In the genomic region with DNA sequence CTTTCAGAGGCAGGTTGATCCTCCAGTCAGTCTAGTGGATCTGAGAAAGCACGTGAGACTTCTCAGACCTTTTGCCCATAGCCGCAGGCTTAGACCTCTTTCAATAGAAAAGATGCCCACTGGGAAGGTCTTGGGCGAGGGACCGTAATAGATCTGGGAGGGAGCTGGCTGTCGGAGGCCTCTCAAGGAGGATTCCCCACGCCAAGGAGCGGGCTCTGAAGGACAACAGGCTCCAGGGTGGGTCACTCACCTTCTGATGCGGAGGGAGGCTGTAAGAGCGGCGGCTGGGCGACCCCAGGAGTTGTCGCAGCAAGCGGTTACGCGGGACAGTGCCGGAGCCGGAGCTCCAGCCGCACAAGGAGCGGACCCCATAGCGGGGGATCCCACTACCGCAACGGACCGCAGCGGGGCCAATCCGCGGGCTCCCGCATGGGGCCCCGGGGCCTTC, we compare ENCODE assay signal across 8 mouse cellular contexts. TPM values are rescaled to one million over a fixed set of nuclear protein-coding genes. Genes with fewer than 3 reads are reported as not detected.
DNase-seq lines count a peak whose midpoint lies in the region; ATAC-seq lines count a peak whose summit lies in the region.

No protein-coding gene starts in this region.

- H3K36me3 ChIP-seq in hindbrain, embryonic 12.5 days, result peaks cover 30% of the 10 kb centered on the region
- H3K36me3 ChIP-seq in macrophage (ENCODE audit: inconsistent target), result no peaks in the 10 kb centered on the region

- no peaks in the 10 kb centered on the region for H3K27me3 ChIP-seq in hindbrain, embryonic 12.5 days

- ATAC-seq in hindbrain, embryonic 12.5 days (ENCODE audit: low FRiP score), result peak; percentile 88

- DNase-seq in embryo, embryonic 10.5 days (ENCODE audit: low spot score), result peak; percentile 47
- DNase-seq in embryo, embryonic 11 days, result no peak
- DNase-seq in retina, embryonic 14.5 days (ENCODE audit: low spot score), result peak; percentile 49
- DNase-seq in retina, postnatal 1 day, result no peak
- DNase-seq in T-cell, adult 2 months (ENCODE audit: low spot score), result no peak
- no peak for DNase-seq in layer of hippocampus, adult 9-10 months (ENCODE audit: low spot score)

- H3K9me3 ChIP-seq in hindbrain, embryonic 12.5 days (replicated peaks), result no peaks in the 10 kb centered on the region

- H3K4me3 ChIP-seq in hindbrain, embryonic 12.5 days, result peak overlapping the region; percentile 73
- peak overlapping the region; percentile 84 for H3K4me3 ChIP-seq in macrophage (ENCODE audit: inconsistent target)

- H3K4me2 ChIP-seq in hindbrain, embryonic 12.5 days (replicated peaks), result peak overlapping the region; percentile 78

- H3K9ac ChIP-seq in hindbrain, embryonic 12.5 days, result peak overlapping the region; percentile 91

- peak overlapping the region; percentile 86 for H3K27ac ChIP-seq in hindbrain, embryonic 12.5 days
- 0 out of 2 replicates have a peak overlapping the region, but pooled peaks have one; percentile 8 for H3K27ac ChIP-seq in macrophage

- 0% methylated on average over 22 of the region's 28 CpGs for WGBS in hindbrain, embryonic 12.5 days
- under 1% methylated on average over 17 of the region's 28 CpGs for WGBS in macrophage (ENCODE audit: missing documents)

- H3K4me1 ChIP-seq in hindbrain, embryonic 12.5 days, result peaks cover 18% of the 10 kb centered on the region

- peaks cover 8% of the 10 kb centered on the region; the same call in 1 of the 2 replicates for H3K79me2 ChIP-seq in macrophage (ENCODE audit: inconsistent target)

RNA-seq across cellular contexts. Expression of a gene that starts 0.6 kb away (rescaled TPM):
- 41.5 and 54.8 TPM in 2 replicates for polyA plus RNA-seq in hindbrain, embryonic 12.5 days (2016; fragmentation: Nextera tagmentation; extraction: Ambion mirVana)
- total RNA-seq in macrophage (2018; cell fraction: chromatin; rRNA removed), result 10 to 100 TPM in 23 of 26 experiments, 1 to 10 TPM in 3; 3.6 to 46.3 (median 22.9) TPM
- 10 to 100 TPM; 18.7 to 29.9 (median 26.3) TPM for total RNA-seq in macrophage (2018; cell fraction: cytosol; rRNA removed)
- total RNA-seq in macrophage (2018; cell fraction: nucleus; rRNA removed), result 10 to 100 TPM in 21 of 26 experiments, 1 to 10 TPM in 5; 5.2 to 35.4 (median 16.6) TPM
- polyA plus RNA-seq in macrophage (2018), result 17.0 to 33.3 TPM (median 24.8 TPM) in 3 replicates

RNA-seq across cellular contexts. Expression of a gene that starts 41.7 kb away (rescaled TPM):
- 32.9 and 34.7 TPM in 2 replicates for polyA plus RNA-seq in hindbrain, embryonic 12.5 days (2016; fragmentation: Nextera tagmentation; extraction: Ambion mirVana)
- 10 to 100 TPM; 18.2 to 70.8 (median 47.2) TPM for total RNA-seq in macrophage (2018; cell fraction: chromatin; rRNA removed)
- total RNA-seq in macrophage (2018; cell fraction: cytosol; rRNA removed), result 10 to 100 TPM; 16.5 to 28.0 (median 20.7) TPM
- total RNA-seq in macrophage (2018; cell fraction: nucleus; rRNA removed), result 10 to 100 TPM; 15.8 to 62.4 (median 34.6) TPM
- polyA plus RNA-seq in macrophage (2018), result 17.0 to 40.6 TPM (median 19.3 TPM) in 3 replicates

RNA-seq across cellular contexts. Expression of a gene that starts 41.8 kb away (rescaled TPM):
- 8.4 and 8.8 TPM in 2 replicates for polyA plus RNA-seq in hindbrain, embryonic 12.5 days (2016; fragmentation: Nextera tagmentation; extraction: Ambion mirVana)
- 1 to 10 TPM in 11 of 26 experiments, under 1 TPM in 5, not detected in 10; 0.48 to 8.8 (median 1.4) TPM for total RNA-seq in macrophage (2018; cell fraction: chromatin; rRNA removed)
- under 1 TPM; 0.17 to 0.96 (median 0.49) TPM for total RNA-seq in macrophage (2018; cell fraction: cytosol; rRNA removed)
- total RNA-seq in macrophage (2018; cell fraction: nucleus; rRNA removed), result 1 to 10 TPM in 14 of 26 experiments, under 1 TPM in 8, not detected in 4; 0.46 to 3.2 (median 1.3) TPM
- polyA plus RNA-seq in macrophage (2018), result 0.34 to 1.1 TPM (median 0.45 TPM) in 3 replicates

RNA-seq across cellular contexts. Expression of a gene that starts 55.3 kb away (rescaled TPM):
- polyA plus RNA-seq in hindbrain, embryonic 12.5 days (2016; fragmentation: Nextera tagmentation; extraction: Ambion mirVana), result 280 and 325 TPM in 2 replicates
- 10 to 100 TPM in 10 of 26 experiments, 1 to 10 TPM in 14, not detected in 2; 2.7 to 19.9 (median 7.9) TPM for total RNA-seq in macrophage (2018; cell fraction: chromatin; rRNA removed)
- 100 to 1,000 TPM in 19 of 26 experiments, 10 to 100 TPM in 7; 86.0 to 197 (median 118) TPM for total RNA-seq in macrophage (2018; cell fraction: cytosol; rRNA removed)
- total RNA-seq in macrophage (2018; cell fraction: nucleus; rRNA removed), result 10 to 100 TPM in 24 of 26 experiments, 1 to 10 TPM in 2; 3.8 to 54.0 (median 23.9) TPM
- 108 to 125 TPM (median 123 TPM) in 3 replicates for polyA plus RNA-seq in macrophage (2018)

RNA-seq across cellular contexts. Expression of a gene that starts 55.4 kb away (rescaled TPM):
- 208 TPM in 2 replicates for polyA plus RNA-seq in hindbrain, embryonic 12.5 days (2016; fragmentation: Nextera tagmentation; extraction: Ambion mirVana)
- 10 to 100 TPM in 16 of 26 experiments, 1 to 10 TPM in 10; 2.5 to 28.4 (median 11.9) TPM for total RNA-seq in macrophage (2018; cell fraction: chromatin; rRNA removed)
- total RNA-seq in macrophage (2018; cell fraction: cytosol; rRNA removed), result 100 to 1,000 TPM; 120 to 179 (median 146) TPM
- total RNA-seq in macrophage (2018; cell fraction: nucleus; rRNA removed), result 10 to 100 TPM; 19.4 to 75.3 (median 44.1) TPM
- 84.1 to 152 TPM (median 148 TPM) in 3 replicates for polyA plus RNA-seq in macrophage (2018)

Comparison
In these comparisons a context has a peak if more than half of its experiments do, and no peak if none do; other contexts are left out.
1. DNase-seq: peak in embryo, embryonic 10.5 days (single experiment) and retina, embryonic 14.5 days (single experiment); none in embryo, embryonic 11 days (single experiment), retina, postnatal 1 day (single experiment), T-cell, adult 2 months (single experiment) and layer of hippocampus, adult 9-10 months (single experiment).